ENCODE assay signal across 10 mouse cellular contexts in genomic region chr1:39754224-39754957, GRCm38 (mm10). TPM values are rescaled to one million over a fixed set of nuclear protein-coding genes. Genes with fewer than 3 reads are reported as not detected.
DNase-seq lines count a peak whose midpoint lies in the region; ATAC-seq lines count a peak whose summit lies in the region.
"Had no signal": no experiment of that assay in that cellular context is flagged by ENCODE, and none has a peak within 500 bp of the region (broad histone marks: within the 10 kb centered on the region; RNA-seq: fewer than 3 reads in every experiment).

No protein-coding gene starts in this region.

- peak; percentile 21 for DNase-seq in gastrocnemius, adult 18-20 months (ENCODE audit: low spot score)
- DNase-seq in gastrocnemius, postnatal 14 days, result no peak
- peak; percentile 91 for DNase-seq in 416B (ENCODE audit: low read depth)
- DNase-seq in cerebellum, postnatal 4 days (ENCODE audit: low spot score in 2 of 2), result no peak
- DNase-seq in layer of hippocampus, adult 8-10 months (ENCODE audit: low spot score in 2 of 2), result no peak
- DNase-seq in right cerebral cortex, adult 18-20 months, result no peak

- peak overlapping the region; percentile 24; the same call in 1 of the 2 replicates for H3K4me2 ChIP-seq in heart, embryonic 12.5 days
- H3K4me2 ChIP-seq in lung, embryonic 15.5 days, result no peak overlapping the region
- H3K4me2 ChIP-seq: embryonic facial prominence, embryonic 12.5 days had no signal

- no peaks in the 10 kb centered on the region for H3K36me3 ChIP-seq in heart, embryonic 12.5 days
- H3K36me3 ChIP-seq in lung, embryonic 15.5 days, result no peaks in the 10 kb centered on the region
- H3K36me3 ChIP-seq: embryonic facial prominence, embryonic 12.5 days had no signal

- 29% methylated on average over 13 of the region's 13 CpGs for WGBS in heart, embryonic 12.5 days
- WGBS in lung, embryonic 15.5 days, result 42% methylated on average over 13 of the region's 13 CpGs

- no peak overlapping the region for H3K4me3 ChIP-seq in heart, embryonic 12.5 days
- no peak overlapping the region for H3K4me3 ChIP-seq in lung, embryonic 15.5 days
- H3K4me3 ChIP-seq: embryonic facial prominence, embryonic 12.5 days had no signal

- H3K4me1 ChIP-seq in heart, embryonic 12.5 days (replicated peaks), result peaks cover 44% of the 10 kb centered on the region
- H3K4me1 ChIP-seq in lung, embryonic 15.5 days, result peaks cover 29% of the 10 kb centered on the region

- no peak overlapping the region for H3K9ac ChIP-seq in heart, embryonic 12.5 days
- no peak overlapping the region for H3K9ac ChIP-seq in lung, embryonic 15.5 days
- H3K9ac ChIP-seq: embryonic facial prominence, embryonic 12.5 days had no signal

- no peaks in the 10 kb centered on the region for H3K9me3 ChIP-seq in heart, embryonic 12.5 days (replicated peaks)
- no peaks in the 10 kb centered on the region for H3K9me3 ChIP-seq in lung, embryonic 15.5 days
- H3K9me3 ChIP-seq: embryonic facial prominence, embryonic 12.5 days had no signal

- peak; percentile 52; the same call in 1 of the 2 replicates for ATAC-seq in heart, embryonic 12.5 days (ENCODE audit: insufficient number of reproducible peaks, low FRiP score)
- no peak for ATAC-seq in lung, embryonic 15.5 days (ENCODE audit: borderline replicate concordance, extremely low read depth, low FRiP score, low TSS enrichment)

- intact Hi-C loops in gastrocnemius, postnatal 14 days (cut with DNase I; ENCODE audit: low total_unique reads), result no loop called here

- H3K27me3 ChIP-seq in heart, embryonic 12.5 days (replicated peaks), result no peaks in the 10 kb centered on the region
- no peaks in the 10 kb centered on the region for H3K27me3 ChIP-seq in lung, embryonic 15.5 days
- H3K27me3 ChIP-seq: embryonic facial prominence, embryonic 12.5 days had no signal

- H3K27ac ChIP-seq in heart, embryonic 12.5 days (ENCODE audit: poor library complexity, severe bottlenecking), result peak overlapping the region; percentile 42
- H3K27ac ChIP-seq in lung, embryonic 15.5 days, result peak overlapping the region; percentile 26; the same call in 1 of the 2 replicates
- H3K27ac ChIP-seq: embryonic facial prominence, embryonic 12.5 days had no signal

RNA-seq across cellular contexts. Expression of gene Rfx8, which starts 33.6 kb away (rescaled TPM):
- total RNA-seq in gastrocnemius, adult 18-20 months (2021), result not detected
- total RNA-seq in gastrocnemius, postnatal 14 days (2021), result under 1 TPM; 0.10 to 0.18 TPM
- 0.69 and 1.2 TPM in 2 replicates for polyA plus RNA-seq in heart, embryonic 12.5 days (2016; fragmentation: Nextera tagmentation; extraction: Ambion mirVana)
- polyA plus RNA-seq in lung, embryonic 15.5 days (2015; fragmentation: Nextera tagmentation; extraction: Ambion mirVana), result 0.58 and 0.67 TPM in 2 replicates
- 1 to 10 TPM in 1 of 4 experiments, under 1 TPM in 2, not detected in 1; 0.18 to 1.2 (median 0.45) TPM for total RNA-seq in layer of hippocampus, adult 8-10 months (2022)

RNA-seq across cellular contexts. Expression of gene Gm3646, which starts 50.7 kb away (rescaled TPM):
- total RNA-seq in gastrocnemius, adult 18-20 months (2021), result not detected
- total RNA-seq in gastrocnemius, postnatal 14 days (2021), result 1 to 10 TPM; 1.6 to 2.2 TPM
- 0.82 and 1.8 TPM in 2 replicates for polyA plus RNA-seq in heart, embryonic 12.5 days (2016; fragmentation: Nextera tagmentation; extraction: Ambion mirVana)
- not detected in 2 replicates for polyA plus RNA-seq in lung, embryonic 15.5 days (2015; fragmentation: Nextera tagmentation; extraction: Ambion mirVana)
- total RNA-seq in layer of hippocampus, adult 8-10 months (2022), result not detected
- total RNA-seq: layer of hippocampus, postnatal 10 days had no signal
- polyA plus RNA-seq: embryonic facial prominence, embryonic 12.5 days had no signal

Comparison
In these comparisons a context has a peak if more than half of its experiments do, and no peak if none do; other contexts are left out.
1. DNase-seq: peak in gastrocnemius, adult 18-20 months (single experiment) and 416B (single experiment); none in gastrocnemius, postnatal 14 days (single experiment), cerebellum, postnatal 4 days (0 of 2), layer of hippocampus, adult 8-10 months (0 of 2) and right cerebral cortex, adult 18-20 months (single experiment).